Mouse (Mus musculus): ENCODE data around the gene Grap2. TPM values are rescaled to one million over a fixed set of nuclear protein-coding genes. Genes with fewer than 3 reads are reported as not detected.

The Grap2 gene
- total and polyA plus RNA-seq, 2 experiments = 0.46 to 0.66 TPM

DNA sequence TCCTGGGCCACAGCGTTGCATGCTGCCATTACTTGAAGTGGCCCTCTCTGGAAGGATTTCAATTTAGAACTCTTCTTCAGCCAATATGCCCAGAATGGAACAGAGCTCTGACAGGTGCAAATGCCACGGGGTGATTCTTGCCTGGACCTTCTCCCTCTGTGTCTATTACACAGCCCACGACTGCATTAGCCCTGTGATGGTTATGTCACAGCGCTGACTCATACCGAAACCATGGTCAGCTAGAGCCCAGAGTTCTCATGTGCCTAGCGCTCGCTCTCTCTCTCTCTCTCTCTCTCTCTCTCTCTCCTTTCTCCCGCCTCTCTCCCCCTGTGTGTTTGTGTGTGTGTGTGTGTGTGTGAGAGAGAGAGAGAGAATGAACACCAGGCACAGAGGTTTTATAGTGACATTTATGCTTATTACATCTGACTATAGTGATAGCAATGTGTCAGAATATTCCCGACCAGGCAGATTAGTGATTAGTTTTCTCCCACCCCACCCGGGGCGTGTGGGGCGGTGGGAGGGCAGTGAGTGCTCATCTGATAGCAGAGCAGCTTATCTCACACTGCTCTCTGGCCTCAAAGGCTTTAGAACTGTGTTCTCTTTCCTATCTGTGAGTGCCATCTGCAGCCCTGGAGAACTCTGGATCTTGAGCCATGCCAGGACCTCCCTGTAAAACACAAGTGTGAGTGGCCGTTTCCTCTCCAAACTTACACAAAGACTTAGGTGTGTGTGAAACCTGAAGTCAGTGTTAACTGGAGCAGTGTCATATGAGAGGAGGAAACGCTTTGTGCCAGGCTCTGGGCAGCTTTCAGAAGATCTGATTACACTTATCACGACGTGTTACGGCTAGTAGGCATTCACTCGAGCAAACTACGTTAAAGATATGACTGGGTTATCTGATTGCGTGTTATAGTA is 10.4 kb downstream of the Grap2 start:
- H3K4me3 ChIP-seq (ENCODE audit: insufficient read depth, low read depth, low read length) = no peak overlapping the region
- H3K79me2 ChIP-seq (ENCODE audit: control insufficient read depth, insufficient read depth, low read length) = no peaks in the 10 kb centered on the region
- H3K4me1 ChIP-seq (ENCODE audit: control insufficient read depth, insufficient read depth, low read length) = no peaks in the 10 kb centered on the region
- H3K9ac ChIP-seq (ENCODE audit: low read depth, low read length) = no peak overlapping the region
- no peak for TF ChIP-seq POLR2A (IDR thresholded peaks at IDR 0.05; ENCODE audit: extremely low read depth, insufficient read depth, low read length)
- no peak for TF ChIP-seq CTCF (IDR thresholded peaks at IDR 0.05; ENCODE audit: low read depth, low read length)
- no peak overlapping the region for H3K27ac ChIP-seq (replicated peaks; ENCODE audit: insufficient read depth, low read depth, low read length)
- peak; percentile 20 for DNase-seq (ENCODE audit: extremely low read depth, low read depth, low spot score)
- 52% methylated on average over 20 of the region's 20 CpGs for WGBS
- H3K27me3 ChIP-seq (ENCODE audit: control insufficient read depth, insufficient read depth, low read length) = peaks cover 3% of the 10 kb centered on the region; the same call in 1 of the 2 replicates
- no peaks in the 10 kb centered on the region for H3K36me3 ChIP-seq (ENCODE audit: control insufficient read depth, insufficient read depth, low read length)

DNA sequence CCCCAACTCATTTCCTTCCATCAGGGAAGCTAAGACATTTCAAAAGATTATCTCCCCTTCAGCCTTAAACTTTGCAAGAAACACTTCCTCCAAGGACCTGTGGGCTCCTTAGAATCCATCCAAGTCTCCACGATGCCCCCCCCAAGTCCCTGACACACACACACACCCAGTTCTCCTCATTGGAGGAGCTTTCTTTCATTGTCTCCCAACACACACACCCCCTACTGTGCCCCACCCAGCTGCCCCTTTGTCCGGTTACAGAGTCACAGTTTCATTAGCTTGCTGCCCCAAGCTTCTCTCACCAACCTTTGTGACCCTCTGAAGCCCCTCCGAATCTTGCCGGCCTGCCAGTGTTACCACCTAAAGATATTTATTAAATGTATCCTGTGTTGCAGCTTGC is 13.9 kb downstream of the Grap2 start:
- Histone ChIP-seq H3K27me3 (ENCODE audit: control insufficient read depth, insufficient read depth, low read length) (no peaks in the 10 kb centered on the region), H3K27ac (replicated peaks; ENCODE audit: insufficient read depth, low read depth, low read length) (no peak overlapping the region), H3K4me1 (ENCODE audit: control insufficient read depth, insufficient read depth, low read length) (no peaks in the 10 kb centered on the region), H3K4me3 (ENCODE audit: insufficient read depth, low read depth, low read length) (no peak overlapping the region), H3K36me3 (ENCODE audit: control insufficient read depth, insufficient read depth, low read length) (no peaks in the 10 kb centered on the region), H3K79me2 (ENCODE audit: control insufficient read depth, insufficient read depth, low read length) (no peaks in the 10 kb centered on the region), H3K9ac (ENCODE audit: low read depth, low read length) (no peak overlapping the region)
- no peak for DNase-seq (ENCODE audit: extremely low read depth, low read depth, low spot score)
- TF ChIP-seq CTCF (IDR thresholded peaks at IDR 0.05; ENCODE audit: low read depth, low read length) (no peak), POLR2A (IDR thresholded peaks at IDR 0.05; ENCODE audit: extremely low read depth, insufficient read depth, low read length) (no peak)
- WGBS = 50% methylated on average over 4 of the region's 4 CpGs

DNA sequence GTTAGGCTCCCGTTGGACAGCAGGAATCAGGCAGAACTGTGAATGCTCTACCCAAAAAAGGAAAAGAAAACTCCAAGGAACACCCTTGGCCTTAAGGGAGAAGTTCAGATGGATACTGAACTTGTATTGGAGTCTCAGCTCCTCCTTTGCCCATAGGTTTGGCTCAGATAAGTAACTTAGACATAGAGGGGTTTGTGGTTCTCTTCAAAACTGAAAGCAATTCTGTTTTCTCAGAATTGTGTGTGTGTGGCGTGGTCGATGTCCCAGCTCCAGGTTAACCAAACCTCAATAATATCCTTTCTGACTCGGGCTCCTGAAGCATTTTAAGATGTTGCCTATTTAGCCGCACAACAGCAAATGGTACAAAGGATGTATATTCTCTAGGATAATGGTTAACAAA is 18.2 kb downstream of the Grap2 start:
- no peaks in the 10 kb centered on the region for H3K4me1 ChIP-seq (ENCODE audit: control insufficient read depth, insufficient read depth, low read length)
- H3K36me3 ChIP-seq (ENCODE audit: control insufficient read depth, insufficient read depth, low read length) = no peaks in the 10 kb centered on the region
- TF ChIP-seq POLR2A (IDR thresholded peaks at IDR 0.05; ENCODE audit: extremely low read depth, insufficient read depth, low read length) (no peak), CTCF (IDR thresholded peaks at IDR 0.05; ENCODE audit: low read depth, low read length) (no peak)
- DNase-seq (ENCODE audit: extremely low read depth, low read depth, low spot score) = no peak
- no peak overlapping the region for H3K4me3 ChIP-seq (ENCODE audit: insufficient read depth, low read depth, low read length)
- H3K27me3 ChIP-seq (ENCODE audit: control insufficient read depth, insufficient read depth, low read length) = no peaks in the 10 kb centered on the region
- 80% methylated on average over 5 of the region's 5 CpGs for WGBS
- H3K9ac ChIP-seq (ENCODE audit: low read depth, low read length) = no peak overlapping the region
- H3K27ac ChIP-seq (replicated peaks; ENCODE audit: insufficient read depth, low read depth, low read length) = no peak overlapping the region
- H3K79me2 ChIP-seq (ENCODE audit: control insufficient read depth, insufficient read depth, low read length) = no peaks in the 10 kb centered on the region

DNA sequence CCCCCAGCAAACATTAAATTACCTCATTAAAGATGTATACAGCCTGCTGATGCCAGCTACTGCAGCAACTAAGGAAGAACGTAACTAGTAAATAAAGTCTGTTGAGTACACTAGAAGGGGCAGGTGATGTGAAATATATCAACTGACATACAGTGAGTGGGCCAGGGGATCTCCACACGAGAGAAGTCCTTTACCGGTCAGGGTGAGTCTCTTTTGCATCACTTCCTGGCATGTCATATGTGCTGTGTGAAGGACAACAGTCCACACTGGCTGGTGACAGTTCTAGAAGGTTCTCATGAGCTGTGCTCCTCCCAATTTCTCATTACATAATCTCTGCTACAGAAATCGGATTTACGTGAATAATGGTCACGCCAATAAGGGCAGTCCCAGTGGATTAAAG is 20.3 kb downstream of the Grap2 start:
- no peaks in the 10 kb centered on the region for H3K27me3 ChIP-seq (ENCODE audit: control insufficient read depth, insufficient read depth, low read length)
- no peak for DNase-seq (ENCODE audit: extremely low read depth, low read depth, low spot score)
- no peak overlapping the region for H3K9ac ChIP-seq (ENCODE audit: low read depth, low read length)
- no peak overlapping the region for H3K27ac ChIP-seq (replicated peaks; ENCODE audit: insufficient read depth, low read depth, low read length)
- no peaks in the 10 kb centered on the region for H3K79me2 ChIP-seq (ENCODE audit: control insufficient read depth, insufficient read depth, low read length)
- no peaks in the 10 kb centered on the region for H3K4me1 ChIP-seq (ENCODE audit: control insufficient read depth, insufficient read depth, low read length)
- TF ChIP-seq POLR2A (IDR thresholded peaks at IDR 0.05; ENCODE audit: extremely low read depth, insufficient read depth, low read length) = no peak
- no peak for TF ChIP-seq CTCF (IDR thresholded peaks at IDR 0.05; ENCODE audit: low read depth, low read length)
- H3K36me3 ChIP-seq (ENCODE audit: control insufficient read depth, insufficient read depth, low read length) = no peaks in the 10 kb centered on the region
- no peak overlapping the region for H3K4me3 ChIP-seq (ENCODE audit: insufficient read depth, low read depth, low read length)
- 78% methylated on average over 6 of the region's 6 CpGs for WGBS

DNA sequence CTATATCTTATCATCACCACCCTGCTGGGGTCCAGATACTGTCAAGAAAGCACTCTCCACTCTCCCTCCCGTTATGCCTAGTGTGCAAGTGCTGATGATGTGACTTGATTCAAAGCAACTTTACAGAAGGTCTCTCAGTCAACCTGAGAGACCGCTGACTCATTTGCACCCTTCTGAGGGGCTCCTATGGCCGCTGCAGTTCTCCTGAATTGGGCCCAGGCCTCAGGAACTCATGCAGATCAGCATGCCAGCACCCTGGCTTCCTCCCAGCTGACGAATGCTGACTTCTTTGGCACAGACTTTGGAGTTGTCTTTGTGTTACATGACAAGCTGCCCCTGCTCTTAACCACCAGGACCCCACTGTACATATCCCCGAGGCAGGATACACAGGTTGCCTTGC is 21.5 kb downstream of the Grap2 start:
- H3K79me2 ChIP-seq (ENCODE audit: control insufficient read depth, insufficient read depth, low read length) = no peaks in the 10 kb centered on the region
- 66% methylated on average over 5 of the region's 5 CpGs for WGBS
- H3K4me3 ChIP-seq (ENCODE audit: insufficient read depth, low read depth, low read length) = no peak overlapping the region
- H3K36me3 ChIP-seq (ENCODE audit: control insufficient read depth, insufficient read depth, low read length) = no peaks in the 10 kb centered on the region
- no peak overlapping the region for H3K27ac ChIP-seq (replicated peaks; ENCODE audit: insufficient read depth, low read depth, low read length)
- no peaks in the 10 kb centered on the region for H3K27me3 ChIP-seq (ENCODE audit: control insufficient read depth, insufficient read depth, low read length)
- no peaks in the 10 kb centered on the region for H3K4me1 ChIP-seq (ENCODE audit: control insufficient read depth, insufficient read depth, low read length)
- H3K9ac ChIP-seq (ENCODE audit: low read depth, low read length) = no peak overlapping the region
- no peak for DNase-seq (ENCODE audit: extremely low read depth, low read depth, low spot score)
- no peak for TF ChIP-seq POLR2A (IDR thresholded peaks at IDR 0.05; ENCODE audit: extremely low read depth, insufficient read depth, low read length)
- TF ChIP-seq CTCF (IDR thresholded peaks at IDR 0.05; ENCODE audit: low read depth, low read length) = no peak

DNA sequence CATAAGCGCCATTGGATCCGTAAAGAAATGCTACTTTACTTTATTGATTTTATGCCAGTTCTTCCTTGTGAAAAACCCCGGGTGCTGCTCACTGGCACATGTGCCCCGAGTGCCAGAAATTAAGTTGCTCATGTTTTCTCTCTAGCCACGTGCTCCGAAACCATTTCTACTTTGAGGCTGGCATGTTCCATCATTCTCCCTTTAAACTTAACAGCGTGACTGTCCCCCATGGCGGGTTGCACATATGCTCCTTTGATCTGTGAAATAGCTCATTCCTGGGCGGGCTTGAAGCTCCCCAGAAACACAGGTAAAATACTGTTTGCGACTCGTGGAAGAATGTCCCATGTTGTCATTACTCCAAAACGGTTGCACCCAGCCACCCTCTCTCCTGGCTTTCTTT is 26.4 kb downstream of the Grap2 start:
- no peaks in the 10 kb centered on the region for H3K27me3 ChIP-seq (ENCODE audit: control insufficient read depth, insufficient read depth, low read length)
- no peaks in the 10 kb centered on the region for H3K36me3 ChIP-seq (ENCODE audit: control insufficient read depth, insufficient read depth, low read length)
- no peak overlapping the region for H3K4me3 ChIP-seq (ENCODE audit: insufficient read depth, low read depth, low read length)
- DNase-seq (ENCODE audit: extremely low read depth, low read depth, low spot score) = no peak
- TF ChIP-seq POLR2A (IDR thresholded peaks at IDR 0.05; ENCODE audit: extremely low read depth, insufficient read depth, low read length) (no peak), CTCF (IDR thresholded peaks at IDR 0.05; ENCODE audit: low read depth, low read length) (no peak)
- H3K9ac ChIP-seq (ENCODE audit: low read depth, low read length) = no peak overlapping the region
- no peaks in the 10 kb centered on the region for H3K4me1 ChIP-seq (ENCODE audit: control insufficient read depth, insufficient read depth, low read length)
- H3K27ac ChIP-seq (replicated peaks; ENCODE audit: insufficient read depth, low read depth, low read length) = no peak overlapping the region
- H3K79me2 ChIP-seq (ENCODE audit: control insufficient read depth, insufficient read depth, low read length) = no peaks in the 10 kb centered on the region
- 65% methylated on average over 12 of the region's 12 CpGs for WGBS

Data from liver, adult 2 months (tissue).